8 mouse cellular contexts compared by ENCODE assay signal in genomic region chr9:21322211-21322916, GRCm38 (mm10). TPM values are rescaled to one million over a fixed set of nuclear protein-coding genes. Genes with fewer than 3 reads are reported as not detected.
DNase-seq lines count a peak whose midpoint lies in the region; ATAC-seq lines count a peak whose summit lies in the region.

No protein-coding gene starts in this region.

- ATAC-seq in erythroblast, adult 5-6 weeks (replicated peaks; ENCODE audit: low FRiP score, poor library complexity, severe bottlenecking) = no peak
- ATAC-seq in neural tube, embryonic 11.5 days (ENCODE audit: insufficient read depth, low FRiP score, low TSS enrichment) = no peak
- peak; percentile 20 for ATAC-seq in inflammation-experienced regulatory T-cells, adult 6 months

- H3K27me3 ChIP-seq in erythroblast, embryonic 14.5 days (ENCODE audit: control insufficient read depth) = no peaks in the 10 kb centered on the region
- H3K27me3 ChIP-seq in neural tube, embryonic 11.5 days (ENCODE audit: control insufficient read depth, insufficient read depth, low read length) = no peaks in the 10 kb centered on the region

- H3K4me1 ChIP-seq in erythroblast, embryonic 14.5 days (ENCODE audit: control insufficient read depth) = peaks cover 50% of the 10 kb centered on the region
- peaks cover 12% of the 10 kb centered on the region; the same call in 1 of the 2 replicates for H3K4me1 ChIP-seq in neural tube, embryonic 11.5 days (ENCODE audit: control insufficient read depth, insufficient read depth, low read length)

- no peak for DNase-seq in neural tube, embryonic 11.5 days (ENCODE audit: low spot score)
- no peak for DNase-seq in neural tube, embryonic 10.5 days (ENCODE audit: extremely low spot score, low spot score)
- DNase-seq in naive thymus-derived CD4-positive, alpha-beta T cell, adult 2 months (ENCODE audit: low read depth) = peak; percentile 72
- no peak for DNase-seq in embryo, embryonic 9.5 days (ENCODE audit: extremely low spot score)
- DNase-seq in adrenal gland, postnatal 10 days = no peak

- H3K9ac ChIP-seq in neural tube, embryonic 11.5 days (ENCODE audit: low read length) = no peak overlapping the region

- WGBS in neural tube, embryonic 11.5 days = 90% methylated on average over 19 of the region's 19 CpGs

- peak overlapping the region; percentile 81 for H3K4me3 ChIP-seq in erythroblast, embryonic 14.5 days (replicated peaks)
- H3K4me3 ChIP-seq in neural tube, embryonic 11.5 days (ENCODE audit: low read depth, low read length) = no peak overlapping the region; the same call in 1 of the 2 replicates

- H3K9me3 ChIP-seq in erythroblast, embryonic 14.5 days (ENCODE audit: control insufficient read depth, low read length) = 0 out of 2 replicates have a peak, but pooled peaks cover 2% of the 10 kb centered on the region
- no peaks in the 10 kb centered on the region for H3K9me3 ChIP-seq in neural tube, embryonic 11.5 days (ENCODE audit: control insufficient read depth, low read length)

- peak overlapping the region; percentile 94; the same call in 1 of the 2 replicates for H3K4me2 ChIP-seq in neural tube, embryonic 11.5 days (ENCODE audit: low read depth)

- H3K36me3 ChIP-seq in erythroblast, embryonic 14.5 days (ENCODE audit: control insufficient read depth) = no peaks in the 10 kb centered on the region; the same call in 1 of the 2 replicates
- no peaks in the 10 kb centered on the region for H3K36me3 ChIP-seq in neural tube, embryonic 11.5 days (ENCODE audit: control insufficient read depth, insufficient read depth, low read length)

- H3K27ac ChIP-seq in neural tube, embryonic 11.5 days (ENCODE audit: low read depth, low read length) = no peak overlapping the region

RNA-seq across cellular contexts. Expression of gene Slc44a2, which starts 1.9 kb away (rescaled TPM):
- polyA plus RNA-seq in erythroblast, embryonic 14.5 days (2012) = 0.76 and 0.82 TPM in 2 replicates
- total RNA-seq in erythroblast, adult 5-6 weeks (2015; ENCODE audit: low replicate concordance) = 10.6 and 17.1 TPM in 2 replicates
- total RNA-seq in erythroblast, adult 5-6 weeks (2017; ENCODE audit: low replicate concordance) = 11.7 and 14.5 TPM in 2 replicates
- 79.1 and 81.5 TPM in 2 replicates for polyA plus RNA-seq in neural tube, embryonic 11.5 days (2014; fragmentation: Nextera tagmentation; extraction: Ambion mirVana)
- polyA plus RNA-seq in inflammation-experienced regulatory T-cells, adult 6 months (2017; shearing (Covaris generic)) = 100 to 1,000 TPM; 125 to 263 (median 241) TPM
- total RNA-seq in adrenal gland, postnatal 10 days (2021) = 10 to 100 TPM; 48.3 to 63.4 TPM

RNA-seq across cellular contexts. Expression of gene Ap1m2, which starts 10.2 kb away (rescaled TPM):
- polyA plus RNA-seq in erythroblast, embryonic 14.5 days (2012) = not detected in 2 replicates
- 0.58 TPM in 1 of 2 replicates, not detected in the other for total RNA-seq in erythroblast, adult 5-6 weeks (2015; ENCODE audit: low replicate concordance)
- total RNA-seq in erythroblast, adult 5-6 weeks (2017; ENCODE audit: low replicate concordance) = not detected in 2 replicates
- polyA plus RNA-seq in neural tube, embryonic 11.5 days (2014; fragmentation: Nextera tagmentation; extraction: Ambion mirVana) = 2.0 and 2.7 TPM in 2 replicates
- 1 to 10 TPM in 1 of 3 experiments, under 1 TPM in 2; 0.36 to 1.0 (median 0.42) TPM for polyA plus RNA-seq in inflammation-experienced regulatory T-cells, adult 6 months (2017; shearing (Covaris generic))
- total RNA-seq in adrenal gland, postnatal 10 days (2021) = under 1 TPM in 1 of 2 experiments, not detected in 1; 0.15 TPM

RNA-seq across cellular contexts. Expression of gene Cdkn2d, which starts 31.2 kb away (rescaled TPM):
- polyA plus RNA-seq in erythroblast, embryonic 14.5 days (2012) = 36.6 and 42.6 TPM in 2 replicates
- total RNA-seq in erythroblast, adult 5-6 weeks (2015; ENCODE audit: low replicate concordance) = 29.4 and 40.1 TPM in 2 replicates
- 15.9 and 25.5 TPM in 2 replicates for total RNA-seq in erythroblast, adult 5-6 weeks (2017; ENCODE audit: low replicate concordance)
- polyA plus RNA-seq in neural tube, embryonic 11.5 days (2014; fragmentation: Nextera tagmentation; extraction: Ambion mirVana) = 79.4 and 87.1 TPM in 2 replicates
- polyA plus RNA-seq in inflammation-experienced regulatory T-cells, adult 6 months (2017; shearing (Covaris generic)) = 100 to 1,000 TPM; 116 to 131 (median 128) TPM
- total RNA-seq in adrenal gland, postnatal 10 days (2021) = 10 to 100 TPM; 16.8 to 23.8 TPM

RNA-seq across cellular contexts. Expression of gene Kri1, which starts 34.6 kb away (rescaled TPM):
- polyA plus RNA-seq in erythroblast, embryonic 14.5 days (2012) = 3.5 and 4.6 TPM in 2 replicates
- total RNA-seq in erythroblast, adult 5-6 weeks (2015; ENCODE audit: low replicate concordance) = 14.0 and 26.7 TPM in 2 replicates
- total RNA-seq in erythroblast, adult 5-6 weeks (2017; ENCODE audit: low replicate concordance) = 16.7 and 22.3 TPM in 2 replicates
- 15.0 and 15.5 TPM in 2 replicates for polyA plus RNA-seq in neural tube, embryonic 11.5 days (2014; fragmentation: Nextera tagmentation; extraction: Ambion mirVana)
- polyA plus RNA-seq in inflammation-experienced regulatory T-cells, adult 6 months (2017; shearing (Covaris generic)) = 10 to 100 TPM; 16.5 to 36.2 (median 26.9) TPM
- total RNA-seq in adrenal gland, postnatal 10 days (2021) = 10 to 100 TPM; 28.8 to 38.4 TPM

RNA-seq across cellular contexts. Expression of gene Ilf3, which starts 45.3 kb away (rescaled TPM):
- polyA plus RNA-seq in erythroblast, embryonic 14.5 days (2012) = 4.7 and 5.2 TPM in 2 replicates
- 12.5 and 15.2 TPM in 2 replicates for total RNA-seq in erythroblast, adult 5-6 weeks (2015; ENCODE audit: low replicate concordance)
- 14.2 and 16.5 TPM in 2 replicates for total RNA-seq in erythroblast, adult 5-6 weeks (2017; ENCODE audit: low replicate concordance)
- polyA plus RNA-seq in neural tube, embryonic 11.5 days (2014; fragmentation: Nextera tagmentation; extraction: Ambion mirVana) = 270 and 288 TPM in 2 replicates
- polyA plus RNA-seq in inflammation-experienced regulatory T-cells, adult 6 months (2017; shearing (Covaris generic)) = 100 to 1,000 TPM in 2 of 3 experiments, 10 to 100 TPM in 1; 92.5 to 122 (median 122) TPM
- 10 to 100 TPM; 54.4 to 67.4 TPM for total RNA-seq in adrenal gland, postnatal 10 days (2021)

Comparison
In these comparisons a context has a peak if more than half of its experiments do, and no peak if none do; other contexts are left out.
1. RNA of gene Slc44a2, which starts 1.9 kb away (polyA plus RNA-seq): 125 to 263 TPM in inflammation-experienced regulatory T-cells, adult 6 months and 79.1 to 81.5 TPM in neural tube, embryonic 11.5 days; 0.76 to 0.82 TPM in erythroblast, embryonic 14.5 days; every median in the first group is over 10 times any median in the second.